Mouse (Mus musculus): ENCODE data around the gene Map3k11. TPM values are rescaled to one million over a fixed set of nuclear protein-coding genes. Genes with fewer than 3 reads are reported as not detected.
A peak's percentile ranks its signal among the peaks of the same experiment; 100 is the strongest.

The Map3k11 gene
- polyA plus RNA-seq, 1 experiment from 2014 or later: 36.6 TPM

DNA sequence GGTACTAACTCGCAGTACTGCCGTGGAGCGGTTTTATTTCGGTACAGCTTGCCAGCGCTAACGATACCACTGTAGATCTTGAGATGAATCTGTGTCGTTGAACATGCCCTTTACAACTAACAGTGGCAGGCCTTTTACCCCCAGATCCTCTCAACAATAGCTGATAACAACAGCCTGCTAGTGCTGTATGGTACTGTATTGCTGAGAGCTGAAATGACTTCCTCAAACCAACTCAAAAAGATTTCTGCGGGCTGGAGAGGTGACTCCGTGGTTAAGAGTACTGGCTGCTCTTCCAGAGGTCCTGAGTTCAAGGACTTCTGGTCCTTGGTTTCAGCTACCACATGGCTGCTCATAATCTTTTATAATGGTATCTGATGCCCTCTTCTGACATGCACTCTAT, 45.8 kb downstream of the Map3k11 start:
- WGBS: 77% methylated on average over 9 of the region's 9 CpGs
- Histone ChIP-seq H3K27me3 (ENCODE audit: insufficient read depth, low read length) (no peaks in the 10 kb centered on the region), H3K4me1 (ENCODE audit: insufficient read depth) (peaks cover 10% of the 10 kb centered on the region), H3K9me3 (ENCODE audit: low read depth, low read length) (no peaks in the 10 kb centered on the region), H3K4me3 (ENCODE audit: low read depth, low read length) (no peak overlapping the region), H3K4me2 (no peak overlapping the region), H3K27ac (ENCODE audit: low read depth) (no peak overlapping the region), H3K9ac (no peak overlapping the region), H3K36me3 (ENCODE audit: insufficient read depth) (0 out of 2 replicates have a peak, but pooled peaks cover 3% of the 10 kb centered on the region)
- ATAC-seq (ENCODE audit: insufficient read depth): no peak
- TF ChIP-seq CTCF (IDR thresholded peaks at IDR 0.05; ENCODE audit: low read depth): no peak
- no peak for DNase-seq

DNA sequence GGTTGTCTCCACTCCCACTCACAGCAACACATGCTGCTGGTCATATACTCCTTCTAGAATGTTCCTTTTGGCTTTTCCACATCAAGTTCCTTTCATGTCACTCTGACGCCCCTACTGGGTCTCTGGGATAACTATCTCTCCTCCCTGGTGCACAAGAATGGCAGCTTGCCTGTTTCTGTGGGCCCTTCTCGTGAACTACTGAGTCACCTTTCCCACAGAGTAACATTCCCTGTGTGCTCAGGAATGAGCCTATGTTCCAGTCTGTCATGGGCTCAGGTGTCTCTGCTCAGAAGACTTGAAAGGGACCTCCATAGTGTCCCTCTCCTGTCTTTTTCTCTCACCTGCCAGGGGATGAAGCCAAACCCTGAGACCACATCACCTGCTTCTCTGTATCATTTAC, 50.9 kb downstream of the Map3k11 start:
- Histone ChIP-seq H3K27ac (ENCODE audit: low read depth) (no peak overlapping the region), H3K9ac (no peak overlapping the region), H3K9me3 (ENCODE audit: low read depth, low read length) (no peaks in the 10 kb centered on the region), H3K4me3 (ENCODE audit: low read depth, low read length) (no peak overlapping the region), H3K27me3 (ENCODE audit: insufficient read depth, low read length) (no peaks in the 10 kb centered on the region), H3K4me2 (no peak overlapping the region), H3K4me1 (ENCODE audit: insufficient read depth) (peaks cover 29% of the 10 kb centered on the region), H3K36me3 (ENCODE audit: insufficient read depth) (no peaks in the 10 kb centered on the region)
- TF ChIP-seq CTCF (IDR thresholded peaks at IDR 0.05; ENCODE audit: low read depth): no peak
- no peak for ATAC-seq (ENCODE audit: insufficient read depth)
- no peak for DNase-seq
- WGBS: 60% methylated on average over 2 of the region's 2 CpGs

DNA sequence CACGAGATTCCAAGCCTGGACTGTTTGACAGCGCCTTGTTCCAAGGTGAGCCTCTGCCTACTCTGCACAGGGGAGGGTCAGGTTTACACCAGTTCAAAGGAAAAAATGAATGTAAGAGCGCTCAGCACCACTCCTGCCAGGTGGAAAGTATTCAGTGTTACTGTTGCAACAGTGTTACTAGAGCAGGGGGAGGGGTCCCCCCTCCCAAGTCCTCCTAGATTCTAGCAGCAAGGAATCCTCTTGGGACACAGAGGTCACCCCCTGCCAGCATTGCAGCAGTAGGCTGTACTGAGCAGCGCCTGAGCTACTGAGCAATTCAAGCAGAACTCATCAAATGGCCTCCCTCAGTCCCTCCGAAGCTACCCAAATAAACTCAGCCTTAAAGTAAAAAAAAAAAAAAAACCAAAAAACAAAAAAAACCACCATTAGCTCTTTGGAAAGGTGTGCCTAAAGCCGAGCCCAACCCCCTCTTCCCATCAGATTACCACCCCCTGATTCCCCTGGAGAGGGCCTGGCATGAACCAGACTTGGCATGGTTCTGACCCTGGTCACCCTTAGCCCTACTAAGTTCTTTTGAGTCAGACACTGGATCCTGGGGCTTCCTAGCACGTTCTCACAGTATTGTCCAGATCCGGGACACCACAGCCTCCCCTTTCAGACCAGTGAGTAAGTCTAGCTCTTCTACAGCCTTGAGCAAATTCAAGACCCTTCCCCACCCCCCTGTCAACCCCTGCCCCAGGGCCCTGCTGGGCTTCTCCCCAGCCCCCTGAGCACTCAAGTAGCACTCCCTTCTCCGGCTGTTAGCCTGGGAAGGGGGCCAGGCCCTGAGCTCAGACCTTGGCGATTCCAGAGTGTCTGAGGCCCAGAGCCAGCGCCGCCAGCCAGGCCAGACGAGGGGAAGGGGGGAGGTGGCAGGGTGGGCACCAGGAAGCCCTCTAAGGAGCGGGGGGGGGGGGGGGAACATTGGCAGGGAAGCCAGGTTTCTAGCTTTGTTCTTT, 52.1 kb downstream of the Map3k11 start, which contains the start of gene Ltbp3:
Gene Ltbp3 (plus strand): TSS at position 585 of the 998 bp plus-strand sequence.
- peak within 1 kb of the TSS; percentile 89 for H3K9ac ChIP-seq
- DNase-seq (peak; percentile 91), ATAC-seq (ENCODE audit: insufficient read depth) (peak; percentile 82)
- H3K4me3 ChIP-seq (ENCODE audit: low read depth, low read length): peak within 1 kb of the TSS; percentile 81
- H3K36me3 ChIP-seq (ENCODE audit: insufficient read depth): no peaks in the 10 kb centered on the region
- WGBS: 20% methylated on average over 13 of the region's 14 CpGs
- H3K9me3 ChIP-seq (ENCODE audit: low read depth, low read length): no peaks in the 10 kb centered on the region
- peaks cover 34% of the 10 kb centered on the region for H3K4me1 ChIP-seq (ENCODE audit: insufficient read depth)
- peak within 1 kb of the TSS; percentile 96 for H3K27ac ChIP-seq (ENCODE audit: low read depth)
- H3K4me2 ChIP-seq: peak within 1 kb of the TSS; percentile 97
- no peak for TF ChIP-seq CTCF (IDR thresholded peaks at IDR 0.05; ENCODE audit: low read depth)
- H3K27me3 ChIP-seq (ENCODE audit: insufficient read depth, low read length): peaks cover 5% of the 10 kb centered on the region; the same call in 1 of the 2 replicates

DNA sequence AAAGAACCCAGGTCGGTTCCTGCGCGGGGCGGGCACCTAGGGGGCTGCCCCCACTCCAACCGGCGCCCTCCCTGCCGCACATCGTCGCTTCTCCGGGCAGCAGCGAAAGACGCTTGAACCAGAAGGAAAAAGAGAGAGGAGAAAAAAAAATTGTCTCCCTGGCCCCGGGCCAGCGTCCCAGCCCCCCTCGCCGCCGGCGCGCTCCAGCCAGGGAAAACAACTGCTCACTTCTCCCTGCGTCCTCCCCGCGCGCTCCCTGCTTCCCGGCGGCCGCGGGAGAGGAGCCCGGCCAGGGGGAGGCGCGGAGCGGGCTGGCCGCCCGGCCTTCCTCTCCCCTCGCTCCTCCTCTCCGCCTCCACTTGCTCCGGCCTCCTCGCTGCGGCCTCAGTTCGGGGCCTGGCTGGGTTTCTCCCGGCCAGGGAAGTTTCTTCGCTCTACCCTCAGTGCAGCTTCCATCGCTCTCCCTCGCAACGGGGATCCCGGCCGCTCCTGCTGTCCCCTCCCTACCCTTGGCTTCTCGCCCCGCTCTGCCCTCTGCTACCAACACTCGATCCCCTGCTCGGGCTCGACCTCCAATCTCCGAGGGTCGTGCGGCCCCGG, 53.2 kb downstream of the Map3k11 start:
- Histone ChIP-seq H3K9me3 (ENCODE audit: low read depth, low read length) (no peaks in the 10 kb centered on the region), H3K9ac (peak overlapping the region; percentile 89), H3K4me2 (peak overlapping the region; percentile 97), H3K27me3 (ENCODE audit: insufficient read depth, low read length) (peaks cover 5% of the 10 kb centered on the region; the same call in 1 of the 2 replicates), H3K27ac (ENCODE audit: low read depth) (peak overlapping the region; percentile 96), H3K36me3 (ENCODE audit: insufficient read depth) (no peaks in the 10 kb centered on the region), H3K4me3 (ENCODE audit: low read depth, low read length) (peak overlapping the region; percentile 81), H3K4me1 (ENCODE audit: insufficient read depth) (peaks cover 42% of the 10 kb centered on the region)
- peak; percentile 78 for ATAC-seq (ENCODE audit: insufficient read depth)
- no peak for TF ChIP-seq CTCF (IDR thresholded peaks at IDR 0.05; ENCODE audit: low read depth)
- DNase-seq: peak; percentile 92
- under 1% methylated on average over 49 of the region's 55 CpGs for WGBS

DNA sequence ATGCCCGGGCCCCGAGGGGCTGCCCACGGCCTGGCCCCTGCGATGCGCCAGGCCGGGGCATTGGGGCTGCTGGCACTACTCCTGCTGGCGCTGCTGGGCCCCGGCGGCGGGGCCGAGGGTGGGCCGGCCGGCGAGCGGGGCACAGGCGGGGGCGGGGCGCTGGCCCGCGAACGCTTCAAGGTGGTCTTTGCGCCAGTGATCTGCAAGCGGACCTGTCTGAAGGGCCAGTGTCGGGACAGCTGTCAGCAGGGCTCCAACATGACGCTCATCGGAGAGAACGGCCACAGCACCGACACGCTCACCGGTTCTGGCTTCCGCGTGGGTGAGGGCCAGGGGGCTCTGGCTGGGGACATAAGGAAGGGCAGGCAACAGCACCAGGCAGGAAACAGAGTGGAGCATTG, 53.7 kb downstream of the Map3k11 start:
- peak overlapping the region; percentile 81 for H3K4me3 ChIP-seq (ENCODE audit: low read depth, low read length)
- DNase-seq (no peak), ATAC-seq (ENCODE audit: insufficient read depth) (peak; percentile 21)
- peak overlapping the region; percentile 89 for H3K9ac ChIP-seq
- 0 out of 2 replicates have a peak, but pooled peaks cover 4% of the 10 kb centered on the region for H3K36me3 ChIP-seq (ENCODE audit: insufficient read depth)
- peaks cover 42% of the 10 kb centered on the region for H3K4me1 ChIP-seq (ENCODE audit: insufficient read depth)
- TF ChIP-seq CTCF (IDR thresholded peaks at IDR 0.05; ENCODE audit: low read depth): no peak
- no peaks in the 10 kb centered on the region for H3K9me3 ChIP-seq (ENCODE audit: low read depth, low read length)
- peaks cover 5% of the 10 kb centered on the region for H3K27me3 ChIP-seq (ENCODE audit: insufficient read depth, low read length)
- WGBS: under 1% methylated on average over 32 of the region's 32 CpGs
- H3K4me2 ChIP-seq: peak overlapping the region; percentile 97
- peak overlapping the region; percentile 96 for H3K27ac ChIP-seq (ENCODE audit: low read depth)

DNA sequence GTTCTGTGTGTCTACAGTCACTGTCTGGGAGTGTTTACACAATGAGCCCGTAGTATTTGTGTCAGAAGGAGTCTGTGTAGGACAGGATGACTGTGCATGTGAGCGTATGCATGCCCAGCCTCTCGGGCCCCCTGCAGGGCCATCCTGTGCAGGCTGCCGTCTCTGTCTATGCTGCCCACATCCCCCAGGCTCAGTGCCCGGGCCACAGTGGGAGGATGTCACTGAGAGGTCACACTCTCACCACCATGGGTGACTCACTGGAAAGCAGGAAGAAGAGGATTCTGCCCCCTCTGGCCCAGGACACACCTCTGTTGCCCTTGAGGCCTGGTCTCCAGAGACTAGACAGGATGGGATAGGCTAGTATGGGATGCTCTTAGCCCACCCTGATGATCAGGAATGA, 55.0 kb downstream of the Map3k11 start:
- Histone ChIP-seq H3K27ac (ENCODE audit: low read depth) (no peak overlapping the region), H3K4me3 (ENCODE audit: low read depth, low read length) (peak overlapping the region; percentile 81), H3K4me1 (ENCODE audit: insufficient read depth) (peaks cover 42% of the 10 kb centered on the region), H3K36me3 (ENCODE audit: insufficient read depth) (peaks cover 11% of the 10 kb centered on the region; the same call in 1 of the 2 replicates), H3K9ac (peak overlapping the region; percentile 35; the same call in 1 of the 2 replicates), H3K27me3 (ENCODE audit: insufficient read depth, low read length) (peaks cover 5% of the 10 kb centered on the region), H3K4me2 (peak overlapping the region; percentile 97), H3K9me3 (ENCODE audit: low read depth, low read length) (no peaks in the 10 kb centered on the region)
- TF ChIP-seq CTCF (IDR thresholded peaks at IDR 0.05; ENCODE audit: low read depth): no peak
- DNase-seq (peak; percentile 33), ATAC-seq (ENCODE audit: insufficient read depth) (no peak)
- WGBS: 39% methylated on average over 5 of the region's 5 CpGs
